Mouse (Mus musculus): ENCODE measurements at regions not wholly inside any gene's neighbourhood (a gene's known extent, or its start where the extent isn't known, plus 50 kb on each side); places are given as distances from the start of the nearest gene placed in this dataset.

DNA sequence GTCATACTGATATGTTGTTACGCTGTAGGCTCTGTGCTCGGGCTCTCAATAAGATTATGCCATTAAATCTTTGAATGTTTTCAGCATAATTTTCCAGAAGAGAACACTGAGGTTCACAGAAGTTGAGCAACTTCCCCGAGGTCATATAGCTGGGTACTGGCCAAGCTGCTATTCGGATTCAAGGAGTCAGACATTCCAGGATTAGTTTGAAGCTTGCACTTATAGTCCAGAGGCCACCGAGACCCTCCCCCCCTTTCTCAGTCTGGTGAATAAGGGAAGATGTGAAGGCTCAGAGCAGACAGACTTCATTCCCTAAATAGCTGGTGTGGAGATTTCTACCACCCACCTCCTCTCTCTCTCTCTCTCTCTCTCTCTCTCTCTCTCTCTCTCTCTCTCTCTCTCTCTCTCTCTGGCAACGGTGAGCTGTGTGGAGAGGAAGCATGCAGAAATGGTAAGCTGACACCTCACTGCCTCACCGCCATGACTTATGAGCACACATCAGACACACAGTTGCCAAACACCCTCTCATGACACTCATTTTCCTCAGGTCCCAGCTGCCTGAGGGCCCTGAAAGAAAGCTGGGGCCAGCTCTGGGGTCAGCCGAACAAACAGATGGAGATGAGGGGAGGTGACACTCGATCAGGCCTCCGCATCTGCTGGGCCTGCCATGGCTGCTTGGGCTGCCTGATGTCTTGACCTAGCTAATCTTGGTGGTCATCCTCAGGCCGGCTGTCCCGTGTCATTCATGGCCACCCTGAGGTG lies 107.0 kb upstream of the Pdzrn3 start:
- no peak for DNase-seq (ENCODE audit: low spot score)

DNA sequence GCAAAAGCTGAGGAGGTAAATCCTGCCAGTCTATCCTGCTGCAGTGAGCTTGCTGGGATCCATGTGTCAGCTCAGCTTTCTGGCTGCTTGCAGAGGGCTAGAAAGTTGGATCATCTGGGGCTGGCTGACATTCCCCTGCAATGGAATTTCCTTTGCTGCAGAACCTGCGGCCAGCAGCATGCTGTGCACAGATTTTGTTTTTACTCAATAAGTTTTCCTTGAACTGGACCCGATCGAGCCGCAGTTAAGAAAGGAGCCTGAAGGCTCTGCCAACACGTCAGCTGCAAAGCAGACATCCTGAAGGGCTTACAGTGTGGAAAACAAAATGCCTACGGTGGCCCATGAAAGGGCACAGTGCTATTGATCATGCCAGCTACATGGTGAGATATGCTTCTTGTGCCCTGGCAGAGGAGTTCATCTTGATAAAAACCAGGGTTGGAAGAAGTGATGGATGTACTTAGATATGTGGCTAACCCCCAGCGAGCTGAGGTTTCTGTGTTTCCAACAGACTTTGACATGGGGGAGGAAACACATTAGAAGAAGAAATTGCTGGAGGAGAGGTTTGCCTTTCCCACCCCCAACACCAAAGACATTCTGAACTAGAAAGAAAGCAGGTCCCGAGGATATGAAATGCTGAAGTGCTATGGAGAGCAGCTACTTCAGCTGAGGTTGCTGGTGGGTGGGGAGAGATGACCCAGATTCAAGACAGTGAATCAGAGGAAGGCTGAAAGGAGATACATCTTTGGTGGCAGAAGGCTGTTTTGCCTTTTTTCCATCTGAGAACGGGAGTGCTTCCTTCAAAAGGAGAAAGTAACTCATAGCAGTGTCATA lies 105.2 kb upstream of the Pdzrn3 start:
- peak; percentile 18 for DNase-seq (ENCODE audit: low spot score)

DNA sequence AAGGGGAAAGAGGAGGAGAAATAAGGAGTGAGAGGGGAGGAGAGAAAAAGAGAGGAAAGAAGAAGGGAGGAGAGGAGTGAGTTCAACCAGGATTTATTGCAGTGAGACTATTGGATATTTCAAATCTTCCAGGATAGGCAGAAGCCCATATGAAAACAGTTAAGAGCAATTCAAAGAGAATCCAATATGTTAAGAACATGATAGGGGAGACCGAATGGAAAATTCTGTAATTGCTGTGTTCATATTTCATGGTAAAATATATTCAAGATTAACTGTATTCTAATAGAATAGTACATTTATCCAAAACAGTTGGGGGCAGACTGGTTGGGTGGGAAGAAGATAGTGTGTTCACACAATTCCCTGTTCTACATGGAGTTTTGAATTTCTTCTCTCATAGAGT lies 96.3 kb upstream of the Pdzrn3 start:
- no peak for DNase-seq (ENCODE audit: low spot score)

DNA sequence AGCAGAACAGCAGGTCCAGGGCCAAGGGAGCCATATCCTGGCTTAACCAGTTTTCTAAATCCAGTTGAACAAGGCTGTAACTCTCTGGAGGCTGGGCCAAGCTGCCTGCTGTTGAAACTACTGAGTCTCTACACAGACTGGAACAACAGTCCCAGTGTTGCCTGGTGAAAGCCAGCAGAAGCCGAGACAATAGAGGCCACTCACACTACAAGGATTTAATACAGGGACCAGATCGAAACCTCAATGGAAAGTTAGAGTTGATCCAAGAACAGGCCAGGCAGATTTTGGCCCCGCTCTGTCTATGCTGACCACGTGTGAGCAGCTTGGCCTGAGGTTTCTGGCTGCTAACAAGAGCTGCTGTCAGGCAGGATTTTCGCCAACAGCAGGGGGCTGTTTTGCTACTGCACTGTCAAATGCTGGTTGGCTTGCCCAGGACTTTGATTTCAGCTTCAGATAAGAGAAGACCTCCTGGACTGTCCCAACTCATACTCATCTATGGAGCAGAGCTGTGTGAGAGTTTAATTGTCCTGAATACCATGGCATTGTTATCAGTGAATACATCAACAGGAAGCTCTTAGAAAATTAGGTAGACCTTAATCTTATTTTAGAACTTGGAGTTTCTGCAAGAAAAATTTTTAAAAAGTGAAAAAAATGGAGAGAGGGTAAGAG lies 95.7 kb upstream of the Pdzrn3 start:
- DNase-seq (ENCODE audit: low spot score): no peak

DNA sequence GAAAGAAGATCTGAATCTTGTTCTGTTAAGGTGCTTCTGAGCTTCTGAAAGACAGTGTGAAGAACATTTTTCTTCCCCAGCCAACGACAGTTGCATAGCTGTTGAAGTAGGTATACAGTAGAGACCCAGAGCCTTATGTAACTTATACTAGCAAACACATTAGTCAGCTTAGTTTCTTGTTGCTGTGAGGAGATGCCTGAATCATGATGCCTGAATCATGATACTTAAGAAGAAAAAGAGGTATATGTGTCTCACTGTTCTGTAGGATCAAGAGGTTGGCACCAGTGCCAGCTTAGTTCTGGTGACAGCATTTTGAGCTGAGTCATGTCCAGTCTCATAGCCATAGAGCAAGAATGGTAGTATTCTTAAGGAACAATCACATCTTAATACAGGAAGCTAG lies 87.2 kb upstream of the Pdzrn3 start:
- DNase-seq (ENCODE audit: low spot score): no peak

DNA sequence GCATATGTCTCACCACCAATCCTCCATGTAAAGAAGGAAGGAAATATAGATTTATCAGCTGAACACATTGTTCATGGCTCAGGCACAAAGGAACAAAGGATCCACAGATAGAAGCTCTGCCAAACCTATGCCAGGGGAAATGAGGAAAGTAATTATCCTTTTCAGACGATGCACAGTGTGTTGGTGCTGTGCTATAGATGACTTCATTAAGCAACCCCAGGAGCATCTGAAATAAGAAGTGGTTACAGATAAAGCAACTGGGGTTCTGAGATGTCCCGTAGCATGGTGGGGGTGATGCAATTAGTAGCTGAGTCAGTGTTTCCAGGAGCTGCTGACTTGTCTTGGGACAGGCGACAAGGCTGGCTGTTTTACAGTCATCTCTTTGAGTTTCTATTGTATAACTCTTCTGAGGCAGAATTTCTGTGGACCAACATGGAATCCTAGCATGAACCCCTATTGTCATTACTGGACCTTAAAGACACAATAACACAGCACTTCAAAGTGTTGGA lies 86.2 kb upstream of the Pdzrn3 start:
- no peak for DNase-seq (ENCODE audit: low spot score)

DNA sequence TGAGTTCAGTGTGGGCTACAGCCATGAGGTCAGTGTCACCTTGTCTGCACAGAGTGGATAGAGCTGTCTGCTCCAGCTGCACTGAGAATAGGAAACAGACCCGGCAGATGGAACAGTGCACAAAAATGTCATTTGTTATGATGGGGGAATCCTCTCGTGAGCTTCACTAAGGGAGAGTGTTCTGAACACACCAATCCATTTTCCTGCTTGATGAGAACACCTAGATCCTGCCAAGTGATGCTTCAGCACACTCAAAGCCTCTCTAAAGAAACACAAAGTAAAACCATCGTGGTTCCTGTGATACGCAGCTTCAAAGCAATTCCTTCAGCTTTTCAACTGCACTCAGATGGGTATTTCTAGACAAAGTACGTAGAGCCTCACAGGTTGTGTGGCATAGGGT lies 69.0 kb upstream of the Pdzrn3 start:
- no peak for DNase-seq (ENCODE audit: low spot score)

DNA sequence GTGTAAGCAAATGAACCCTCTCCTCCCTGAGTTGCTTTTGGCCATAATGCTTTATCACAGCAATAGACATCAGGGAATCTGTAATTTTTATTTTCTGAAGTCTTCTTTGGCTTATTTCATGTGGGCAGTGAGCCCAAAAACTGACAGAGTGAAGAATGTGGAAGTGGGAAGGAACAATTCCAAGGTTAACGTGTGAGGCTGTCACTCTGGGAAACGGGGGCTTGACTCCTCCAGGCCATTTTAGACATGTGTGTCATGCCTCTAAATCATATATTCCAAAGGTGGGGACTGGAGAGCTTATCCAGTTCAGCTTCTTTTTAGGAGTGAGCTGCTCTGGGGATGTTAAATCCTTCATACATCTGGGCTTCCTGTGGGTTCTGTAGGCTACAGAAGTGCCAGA lies 68.6 kb upstream of the Pdzrn3 start:
- no peak for DNase-seq (ENCODE audit: low spot score)

DNA sequence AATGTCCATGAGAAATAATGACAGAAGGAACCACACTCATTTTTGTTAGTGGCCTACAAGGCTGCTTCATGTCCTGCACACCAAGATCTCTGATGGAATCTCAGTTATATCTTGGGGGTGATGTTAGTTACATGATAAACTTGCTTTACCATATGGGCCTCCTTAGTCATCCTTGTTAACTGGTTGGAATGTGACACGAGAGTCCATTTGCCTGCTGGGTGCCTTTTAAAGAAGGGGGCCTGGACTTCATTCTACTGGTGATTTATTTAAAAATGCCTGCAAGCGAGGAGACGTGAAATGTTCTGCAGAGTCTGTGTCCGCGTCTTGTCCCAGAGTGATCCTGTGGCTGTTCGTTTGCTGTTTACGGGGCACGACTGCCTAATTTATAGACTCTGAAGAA lies 55.1 kb upstream of the Pdzrn3 start:
- DNase-seq (ENCODE audit: low spot score): no peak

DNA sequence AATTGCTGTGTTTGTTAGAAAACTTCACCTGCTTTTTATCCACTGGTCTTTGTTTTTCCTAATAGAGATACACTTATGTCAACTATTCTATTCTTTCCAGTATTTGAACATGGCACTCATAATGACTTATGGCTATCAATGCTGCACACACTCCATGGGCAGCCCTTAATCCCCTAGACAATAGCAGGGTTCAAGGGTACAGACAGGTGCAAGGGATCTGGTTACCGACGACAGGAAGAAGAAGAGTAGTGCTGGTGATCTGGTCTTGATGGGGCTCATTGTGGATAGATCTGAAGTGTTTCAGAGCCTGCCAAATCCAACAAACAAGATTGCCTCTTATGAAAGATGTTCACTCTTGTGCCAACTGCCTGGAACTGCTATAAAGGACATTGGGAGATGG lies 51.9 kb upstream of the Pdzrn3 start:
- DNase-seq (ENCODE audit: low spot score): no peak
